Mouse (Mus musculus) cerebellum, adult 2 months (tissue): ENCODE measurements around the gene Cradd. TPM values are rescaled to one million over a fixed set of nuclear protein-coding genes. Genes with fewer than 3 reads are reported as not detected.

Source experiments
- DNase-seq, 2 experiments: peaks; one replicate each; pipeline ENCODE4 v3.0.0; 2021
- H3K27ac ChIP-seq: fragments of 200-500 bp; 2 replicates; pipeline ENCODE4 v1.5.1; 2012; ENCODE audit warnings: low read length, control low read depth, inconsistent platforms; ENCODE audit not compliant: insufficient read depth
- H3K27me3 ChIP-seq: fragments of 200-500 bp; 2 replicates; pipeline ENCODE4 v1.6.1; 2012; ENCODE audit warnings: inconsistent platforms, mild to moderate bottlenecking, low read length, moderate library complexity; ENCODE audit not compliant: control insufficient read depth, insufficient read depth
- H3K4me1 ChIP-seq: fragments of 200-500 bp; 2 replicates; pipeline ENCODE4 v1.6.1; 2011; ENCODE audit warnings: low read length; ENCODE audit not compliant: control insufficient read depth, insufficient read depth
- H3K4me3 ChIP-seq: fragments of 200-500 bp; replicated peaks from 2 replicates; pipeline ENCODE3; 2011; ENCODE audit warnings: mild to moderate bottlenecking, low read depth, low read length, control low read depth; ENCODE audit not compliant: insufficient read depth
- CTCF ChIP-seq: fragments of 200-500 bp; IDR thresholded peaks from 2 replicates; pipeline ENCODE4 v1.5.1; 2011; ENCODE audit warnings: low read depth, mild to moderate bottlenecking, control low read depth, low read length, moderate library complexity, borderline replicate concordance; ENCODE audit not compliant: insufficient read depth
- POLR2A ChIP-seq: fragments of 200-500 bp; IDR thresholded peaks from 2 replicates; pipeline ENCODE4 v1.6.1; 2011; ENCODE audit warnings: low read length, control low read depth, borderline replicate concordance; ENCODE audit not compliant: insufficient read depth
- WGBS: fragments of 180-500 bp; shearing (Covaris S2); methylation state at CpG from one replicate; pipeline ENCODE4 v1.1.7; 2018; 5-methylcytosine and 5-hydroxymethylcytosine counted together
- polyA plus RNA-seq: library from polyadenylated mRNA; depleted of rRNA; stranded (reverse); fragments of >200 nt; gene quantifications from 2 replicates; pipeline ENCODE4 v1.2.3, GENCODE M21; 2012

Gene Cradd
- polyA plus RNA-seq, 1 experiment, result 11.7 TPM

GRCm38 (mm10) chr10:95152503-95152989, 171.4 kb downstream of the Cradd start:
- H3K4me3 ChIP-seq, result no peak overlapping the region

GRCm38 (mm10) chr10:95151012-95151768, 172.7 kb downstream of the Cradd start:
- Histone ChIP-seq H3K27me3 (no peaks in the 10 kb centered on the region; the same call in 1 of the 2 replicates), H3K4me1 (no peaks in the 10 kb centered on the region), H3K27ac (no peak overlapping the region), H3K4me3 (no peak overlapping the region)
- TF ChIP-seq POLR2A (no peak), CTCF (no peak)
- peak in 1 of 2 experiments; percentile 54 for DNase-seq
- 71% methylated on average over 6 of the region's 6 CpGs for WGBS

More at GRCm38 (mm10) chr10:95152503-95152989, 171.4 kb downstream of the Cradd start:
- Histone ChIP-seq H3K4me1 (no peaks in the 10 kb centered on the region), H3K27me3 (no peaks in the 10 kb centered on the region; the same call in 1 of the 2 replicates), H3K27ac (no peak overlapping the region)
- no peak for DNase-seq
- 95% methylated on average over 9 of the region's 9 CpGs for WGBS
- TF ChIP-seq CTCF (no peak), POLR2A (no peak)

- Histone ChIP-seq H3K4me1 (no peaks in the 10 kb centered on the region), H3K4me3 (no peak overlapping the region), H3K27ac (no peak overlapping the region), H3K27me3 (no peaks in the 10 kb centered on the region)
- 29% methylated on average over 1 of the region's 1 CpGs for WGBS
- DNase-seq, result no peak
- TF ChIP-seq POLR2A, result no peak
These were observed 174.3 kb downstream of the Cradd start for GRCm38 (mm10) chr10:95149666-95150065.

GRCm38 (mm10) chr10:95148641-95149040, 175.3 kb downstream of the Cradd start:
- no peak for TF ChIP-seq POLR2A
- TF ChIP-seq CTCF, result no peak
- WGBS, result 95% methylated on average over 3 of the region's 3 CpGs
- DNase-seq, result no peak
- Histone ChIP-seq H3K4me3 (no peak overlapping the region), H3K4me1 (peaks cover under 1% of the 10 kb centered on the region; the same call in 1 of the 2 replicates), H3K27ac (no peak overlapping the region), H3K27me3 (no peaks in the 10 kb centered on the region)

- peaks cover 12% of the 10 kb centered on the region; the same call in 1 of the 2 replicates for H3K4me1 ChIP-seq
- WGBS, result 87% methylated on average over 6 of the region's 6 CpGs
- H3K27ac ChIP-seq, result no peak overlapping the region
- DNase-seq, result no peak
- H3K4me3 ChIP-seq, result no peak overlapping the region
- H3K27me3 ChIP-seq, result no peaks in the 10 kb centered on the region
- TF ChIP-seq POLR2A (no peak), CTCF (no peak)
These were observed 176.6 kb downstream of the Cradd start for GRCm38 (mm10) chr10:95147136-95147901.

GRCm38 (mm10) chr10:95146491-95146890, 177.4 kb downstream of the Cradd start:
- TF ChIP-seq POLR2A, result no peak
- TF ChIP-seq CTCF, result no peak
- Histone ChIP-seq H3K4me1 (peaks cover 12% of the 10 kb centered on the region; the same call in 1 of the 2 replicates), H3K27me3 (no peaks in the 10 kb centered on the region), H3K27ac (no peak overlapping the region), H3K4me3 (no peak overlapping the region)
- WGBS, result 75% methylated on average over 5 of the region's 5 CpGs
- no peak for DNase-seq

GRCm38 (mm10) chr10:95145204-95145926, 178.6 kb downstream of the Cradd start:
- no peak for DNase-seq
- Histone ChIP-seq H3K4me3 (no peak overlapping the region), H3K4me1 (peaks cover 12% of the 10 kb centered on the region; the same call in 1 of the 2 replicates), H3K27ac (no peak overlapping the region), H3K27me3 (no peaks in the 10 kb centered on the region)
- TF ChIP-seq CTCF (no peak), POLR2A (no peak)
- WGBS, result 73% methylated on average over 9 of the region's 9 CpGs
